Mouse (Mus musculus): ENCODE results near the gene Esf1. TPM values are rescaled to one million over a fixed set of nuclear protein-coding genes. Genes with fewer than 3 reads are reported as not detected.
"Not testable (repeated sequence)": the region's sequence is repeated elsewhere in the genome, so short reads cannot be mapped to it uniquely, and the experiment has no call there.

Gene Esf1
- polyA plus RNA-seq, 2 experiments: 12.9 to 20.5 TPM

DNA sequence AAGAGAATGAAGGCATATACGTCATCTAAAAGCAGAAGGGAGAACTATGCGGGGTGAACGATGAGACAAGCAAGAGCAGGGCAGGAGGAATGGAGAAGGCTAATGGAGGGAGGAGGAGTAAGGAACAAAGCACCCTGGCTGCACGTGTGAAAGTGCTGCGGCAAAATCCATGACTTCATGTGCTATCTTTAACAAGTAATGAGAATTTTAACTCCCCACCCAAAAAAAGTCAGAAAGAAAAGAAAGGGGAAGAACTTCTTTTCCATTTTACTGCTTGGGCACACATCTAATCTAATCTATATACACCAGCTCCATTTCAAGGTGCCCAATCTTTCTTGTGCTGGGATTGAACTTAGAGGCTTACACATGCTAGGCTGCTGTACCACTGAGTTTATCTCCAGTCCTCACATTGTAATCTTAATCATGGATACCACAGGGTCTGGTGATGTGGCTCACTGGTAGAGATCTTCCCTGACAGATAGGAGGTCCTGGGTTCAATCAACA lies 7.0 kb downstream of the Esf1 start:
- no peak overlapping the region for H3K9ac ChIP-seq (ENCODE audit: low read depth, low read length, severe bottlenecking)
- H3K4me3 ChIP-seq (replicated peaks; ENCODE audit: low read length): no peak overlapping the region
- peaks cover 45% of the 10 kb centered on the region for H3K36me3 ChIP-seq (ENCODE audit: control insufficient read depth, insufficient read depth, low read length)
- ATAC-seq (ENCODE audit: low FRiP score, low read depth): no peak
- no peak for DNase-seq (ENCODE audit: low spot score)
- 92% methylated on average over 5 of the region's 5 CpGs for WGBS
- no peak for TF ChIP-seq POLR2A (IDR thresholded peaks at IDR 0.05; ENCODE audit: borderline replicate concordance, extremely low read depth, insufficient read depth, insufficient read length)
- H3K4me2 ChIP-seq (replicated peaks; ENCODE audit: low read depth, low read length, severe bottlenecking): no peak overlapping the region
- no peak overlapping the region for H3K27ac ChIP-seq (replicated peaks; ENCODE audit: low read depth, low read length)
- no peaks in the 10 kb centered on the region for H3K9me3 ChIP-seq (ENCODE audit: control insufficient read depth, low read length)
- H3K27me3 ChIP-seq (ENCODE audit: control insufficient read depth, insufficient read depth, low read length): no peaks in the 10 kb centered on the region
- H3K4me1 ChIP-seq (ENCODE audit: control insufficient read depth, insufficient read depth, low read length): no peaks in the 10 kb centered on the region

GRCm38 (mm10) chr2:140159186-140159730 lies 11.1 kb downstream of the Esf1 start:
- Histone ChIP-seq H3K27me3 (ENCODE audit: control insufficient read depth, insufficient read depth, low read length) (no peaks in the 10 kb centered on the region), H3K4me2 (replicated peaks; ENCODE audit: low read depth, low read length, severe bottlenecking) (no peak overlapping the region), H3K9me3 (ENCODE audit: control insufficient read depth, low read length) (no peaks in the 10 kb centered on the region), H3K9ac (ENCODE audit: low read depth, low read length, severe bottlenecking) (no peak overlapping the region), H3K36me3 (ENCODE audit: control insufficient read depth, insufficient read depth, low read length) (peaks cover 52% of the 10 kb centered on the region), H3K27ac (replicated peaks; ENCODE audit: low read depth, low read length) (no peak overlapping the region), H3K4me3 (replicated peaks; ENCODE audit: low read length) (no peak overlapping the region), H3K4me1 (ENCODE audit: control insufficient read depth, insufficient read depth, low read length) (no peaks in the 10 kb centered on the region)
- WGBS: 85% methylated on average over 3 of the region's 3 CpGs
- ATAC-seq (ENCODE audit: low FRiP score, low read depth): no peak
- peak; percentile 81 for DNase-seq (ENCODE audit: low spot score)
- TF ChIP-seq POLR2A (IDR thresholded peaks at IDR 0.05; ENCODE audit: borderline replicate concordance, extremely low read depth, insufficient read depth, insufficient read length): no peak

GRCm38 (mm10) chr2:140151743-140152142 lies 18.6 kb downstream of the Esf1 start, which contains the start of gene Gm17374:
TSS of gene Gm17374 (plus strand) at chr2:140152043.
- WGBS: 91% methylated on average over 4 of the region's 4 CpGs
- not testable (repeated sequence) for DNase-seq (ENCODE audit: low spot score)

GRCm38 (mm10) chr2:140125516-140125915 lies 44.8 kb downstream of the Esf1 start:
- no peak overlapping the region for H3K27ac ChIP-seq (replicated peaks; ENCODE audit: low read depth, low read length)
- H3K27me3 ChIP-seq (ENCODE audit: control insufficient read depth, insufficient read depth, low read length): no peaks in the 10 kb centered on the region
- H3K4me3 ChIP-seq (replicated peaks; ENCODE audit: low read length): no peak overlapping the region
- no peak for ATAC-seq (ENCODE audit: low FRiP score, low read depth)
- DNase-seq (ENCODE audit: low spot score): no peak
- no peak overlapping the region for H3K4me2 ChIP-seq (replicated peaks; ENCODE audit: low read depth, low read length, severe bottlenecking)
- TF ChIP-seq POLR2A (IDR thresholded peaks at IDR 0.05; ENCODE audit: borderline replicate concordance, extremely low read depth, insufficient read depth, insufficient read length): no peak
- H3K36me3 ChIP-seq (ENCODE audit: control insufficient read depth, insufficient read depth, low read length): peaks cover 72% of the 10 kb centered on the region
- no peak overlapping the region for H3K9ac ChIP-seq (ENCODE audit: low read depth, low read length, severe bottlenecking)
- no peaks in the 10 kb centered on the region for H3K4me1 ChIP-seq (ENCODE audit: control insufficient read depth, insufficient read depth, low read length)
- 84% methylated on average over 2 of the region's 2 CpGs for WGBS
- H3K9me3 ChIP-seq (ENCODE audit: control insufficient read depth, low read length): no peaks in the 10 kb centered on the region

More at GRCm38 (mm10) chr2:140151743-140152142, 18.6 kb downstream of the Esf1 start, which contains the start of gene Gm17374:
- peaks cover 32% of the 10 kb centered on the region for H3K36me3 ChIP-seq (ENCODE audit: control insufficient read depth, insufficient read depth, low read length)
- not testable (repeated sequence) for H3K27ac ChIP-seq (replicated peaks; ENCODE audit: low read depth, low read length); H3K9me3 ChIP-seq (ENCODE audit: control insufficient read depth, low read length); H3K4me2 ChIP-seq (replicated peaks; ENCODE audit: low read depth, low read length, severe bottlenecking); H3K4me1 ChIP-seq (ENCODE audit: control insufficient read depth, insufficient read depth, low read length); H3K4me3 ChIP-seq (replicated peaks; ENCODE audit: low read length); ATAC-seq (ENCODE audit: low FRiP score, low read depth); H3K9ac ChIP-seq (ENCODE audit: low read depth, low read length, severe bottlenecking); H3K27me3 ChIP-seq (ENCODE audit: control insufficient read depth, insufficient read depth, low read length)

- 74% methylated on average over 8 of the region's 8 CpGs for WGBS
- H3K4me1 ChIP-seq (ENCODE audit: control insufficient read depth, insufficient read depth, low read length): no peaks in the 10 kb centered on the region
- no peak overlapping the region for H3K4me3 ChIP-seq (replicated peaks; ENCODE audit: low read length)
- H3K27ac ChIP-seq (replicated peaks; ENCODE audit: low read depth, low read length): no peak overlapping the region
- no peak overlapping the region for H3K4me2 ChIP-seq (replicated peaks; ENCODE audit: low read depth, low read length, severe bottlenecking)
- no peaks in the 10 kb centered on the region for H3K9me3 ChIP-seq (ENCODE audit: control insufficient read depth, low read length)
- DNase-seq (ENCODE audit: low spot score) (no peak), ATAC-seq (ENCODE audit: low FRiP score, low read depth) (no peak)
- no peak for TF ChIP-seq POLR2A (IDR thresholded peaks at IDR 0.05; ENCODE audit: borderline replicate concordance, extremely low read depth, insufficient read depth, insufficient read length)
- H3K9ac ChIP-seq (ENCODE audit: low read depth, low read length, severe bottlenecking): no peak overlapping the region
- no peaks in the 10 kb centered on the region for H3K27me3 ChIP-seq (ENCODE audit: control insufficient read depth, insufficient read depth, low read length)
- H3K36me3 ChIP-seq (ENCODE audit: control insufficient read depth, insufficient read depth, low read length): no peaks in the 10 kb centered on the region
Measured at GRCm38 (mm10) chr2:140113851-140114250, 56.5 kb downstream of the Esf1 start.
